Mouse (Mus musculus): Measurements from ENCODE around the gene Traip. TPM values are rescaled to one million over a fixed set of nuclear protein-coding genes. Genes with fewer than 3 reads are reported as not detected.

Traip gene
- total RNA-seq, 2 experiments from 2014 or later: 9.5 to 10.9 TPM

DNA sequence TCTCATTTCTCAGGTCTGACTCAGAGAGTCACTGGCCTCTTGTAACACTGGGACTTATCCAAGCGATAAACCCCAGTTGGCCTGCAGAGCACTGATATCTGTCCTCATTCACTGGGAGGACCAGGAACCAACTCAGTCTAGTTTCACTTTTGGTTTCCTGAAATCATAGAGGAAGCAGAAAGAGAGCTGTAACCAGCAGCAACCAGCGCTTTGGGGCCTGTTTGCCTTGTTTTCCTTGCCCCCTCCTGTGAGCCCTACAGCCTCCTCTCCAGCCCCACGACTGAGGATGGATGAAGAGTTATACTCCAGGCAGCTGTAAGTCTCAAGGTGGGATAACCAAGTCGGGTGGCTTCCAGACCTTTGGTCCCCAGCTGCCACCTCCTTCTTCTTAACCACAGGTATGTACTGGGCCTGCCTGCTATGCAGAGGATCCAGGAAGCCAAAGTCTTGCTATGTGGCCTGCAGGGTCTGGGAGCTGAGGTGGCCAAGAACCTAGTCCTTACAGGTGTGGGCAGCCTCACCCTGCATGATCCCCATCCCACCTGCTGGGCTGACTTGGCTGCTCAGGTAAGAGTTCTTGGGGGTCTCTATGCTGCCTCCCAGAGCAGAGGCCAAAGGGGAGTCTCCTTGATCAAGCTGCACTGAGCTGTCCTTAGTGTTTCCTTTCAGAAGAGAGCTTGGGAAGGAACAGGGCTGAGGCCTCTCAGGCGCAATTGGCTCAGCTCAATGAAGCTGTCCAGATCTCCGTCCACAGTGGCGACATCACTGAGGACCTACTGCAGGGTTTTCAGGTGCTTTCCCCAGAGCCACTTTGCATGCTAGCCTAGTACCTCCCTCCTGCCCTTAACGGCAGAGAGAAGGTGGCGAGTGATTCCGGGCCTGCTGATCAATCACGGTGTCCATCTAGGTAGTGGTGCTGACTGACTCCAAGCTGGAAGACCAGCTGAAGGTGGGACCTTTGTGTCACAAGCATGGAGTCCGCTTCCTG, 25.8 kb downstream of the Traip start, which contains the start of gene Uba7:
Gene Uba7, plus strand, starts transcription at position 107 of the 988 bp plus-strand sequence.
- Histone ChIP-seq H3K27ac (peak within 1 kb of the TSS; percentile 59; the same call in 1 of the 2 replicates), H3K4me3 (peak within 1 kb of the TSS; percentile 21)
- DNase-seq (ENCODE audit: extremely low spot score in 1 of 2, low spot score in 2 of 2): no peak
- TF ChIP-seq CTCF (IDR thresholded peaks at IDR 0.05): no peak
- intact Hi-C loops (cut with DNase I): no loop called here

DNA sequence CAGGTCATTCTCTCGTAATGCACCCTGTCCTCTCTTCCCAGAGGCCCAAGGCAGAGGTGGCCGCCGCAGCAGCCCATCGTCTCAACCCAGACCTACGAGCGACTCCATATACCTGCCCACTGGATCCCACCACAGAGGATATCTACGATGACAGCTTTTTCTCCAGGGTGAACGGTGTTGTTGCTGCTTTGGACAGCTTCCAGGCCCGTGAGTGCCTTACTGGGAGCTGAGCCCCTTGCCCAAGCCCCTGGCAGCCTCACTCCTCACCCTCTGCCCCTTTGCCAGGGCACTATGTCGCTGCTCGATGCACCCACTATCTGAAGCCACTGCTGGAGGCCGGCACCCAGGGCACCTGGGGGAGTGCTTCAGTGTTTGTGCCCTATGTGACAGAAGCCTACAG, 28.9 kb downstream of the Traip start:
- no peak for DNase-seq (ENCODE audit: extremely low spot score in 1 of 2, low spot score in 2 of 2)
- intact Hi-C loops (cut with DNase I): no loop called here
- Histone ChIP-seq H3K4me3 (no peak overlapping the region), H3K27ac (no peak overlapping the region)
- no peak for TF ChIP-seq CTCF (IDR thresholded peaks at IDR 0.05)

DNA sequence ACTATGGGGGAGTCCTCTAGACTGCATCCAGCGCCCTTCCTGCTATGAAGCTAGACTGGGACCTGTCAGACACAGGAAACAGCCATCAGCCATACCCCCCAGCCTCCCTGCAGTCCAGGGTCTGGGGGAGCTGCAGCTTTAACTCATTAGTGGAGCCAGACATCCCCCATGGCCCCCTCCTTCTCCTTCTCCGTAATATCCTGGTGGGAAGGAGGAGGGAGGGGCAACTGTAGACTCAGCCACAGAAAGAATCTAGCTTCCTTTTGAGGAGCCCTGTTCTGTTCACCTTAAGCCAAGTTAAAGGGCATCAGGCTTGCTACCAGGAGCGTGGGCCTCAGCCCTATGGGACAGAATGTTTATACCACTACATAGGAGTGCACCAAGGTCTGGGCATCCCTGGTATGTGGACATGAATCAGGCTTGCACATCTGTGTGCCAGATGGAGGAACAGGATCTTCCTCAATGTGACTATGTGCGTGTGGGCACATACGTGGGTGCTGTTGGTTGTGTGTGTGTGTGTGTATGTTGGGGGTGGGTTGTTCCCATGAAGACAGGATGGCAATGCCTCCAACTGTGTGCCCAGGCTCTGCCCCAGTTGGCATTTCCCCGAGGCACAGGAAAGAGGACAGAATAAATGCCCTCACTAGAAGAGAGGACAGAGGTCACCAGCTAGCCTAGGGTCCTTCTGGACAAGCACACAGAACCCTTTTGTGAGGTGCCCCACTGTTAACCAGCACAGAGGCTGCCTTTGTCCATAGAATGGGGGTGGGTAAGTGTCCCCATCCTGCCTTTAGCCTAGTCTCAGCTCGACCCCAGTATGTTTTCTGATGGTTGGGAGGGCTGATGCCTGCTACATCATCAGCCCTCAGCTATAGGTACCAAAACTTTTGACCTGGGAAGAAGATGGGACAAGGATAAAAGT, 32.0 kb downstream of the Traip start:
- peak overlapping the region; percentile 83 for H3K27ac ChIP-seq
- H3K4me3 ChIP-seq: no peak overlapping the region
- intact Hi-C loops (cut with DNase I): no loop called here
- TF ChIP-seq CTCF (IDR thresholded peaks at IDR 0.05): no peak
- no peak for DNase-seq (ENCODE audit: extremely low spot score in 1 of 2, low spot score in 2 of 2)

DNA sequence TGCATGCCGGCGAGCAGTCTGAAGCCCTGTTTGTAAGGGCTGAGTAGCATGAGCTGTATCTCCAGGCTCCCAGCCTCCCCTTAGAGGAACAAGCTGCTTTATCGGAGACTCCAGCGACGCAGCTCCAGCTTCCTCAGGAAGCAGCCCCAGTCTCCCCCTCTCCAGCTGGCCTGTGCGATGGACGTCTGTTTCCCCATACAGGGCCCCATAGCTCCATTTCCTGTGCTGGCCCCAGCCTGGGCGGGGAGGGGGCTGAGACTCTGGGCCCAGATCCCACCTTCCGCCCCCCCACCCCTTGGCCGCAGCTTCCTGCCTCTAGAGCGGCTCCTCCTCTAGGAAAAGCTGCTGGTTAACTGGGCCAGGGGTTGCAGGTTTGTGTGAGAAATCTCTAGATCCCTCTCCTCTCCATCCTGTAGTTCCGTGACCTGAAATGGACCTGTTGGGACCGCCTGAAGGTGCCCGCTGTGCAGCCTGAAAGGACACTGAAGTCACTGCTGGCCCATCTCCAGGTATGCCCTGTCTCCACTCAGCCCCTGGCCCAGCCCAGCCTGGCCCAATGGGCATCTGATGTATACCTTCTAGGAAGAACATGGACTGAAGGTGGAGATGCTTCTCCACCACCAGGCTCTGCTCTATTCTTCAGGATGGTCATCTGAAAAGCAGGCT, 32.9 kb downstream of the Traip start, which contains the start of gene Gm20661:
Gene Gm20661, plus strand, starts transcription at position 378 of the 666 bp plus-strand sequence.
- H3K4me3 ChIP-seq: 0 out of 2 replicates have a peak within 1 kb of the TSS, but pooled peaks have one; percentile 9
- DNase-seq (ENCODE audit: extremely low spot score in 1 of 2, low spot score in 2 of 2): no peak
- TF ChIP-seq CTCF (IDR thresholded peaks at IDR 0.05): no peak
- intact Hi-C loops (cut with DNase I): no loop called here
- H3K27ac ChIP-seq: peak within 1 kb of the TSS; percentile 87

DNA sequence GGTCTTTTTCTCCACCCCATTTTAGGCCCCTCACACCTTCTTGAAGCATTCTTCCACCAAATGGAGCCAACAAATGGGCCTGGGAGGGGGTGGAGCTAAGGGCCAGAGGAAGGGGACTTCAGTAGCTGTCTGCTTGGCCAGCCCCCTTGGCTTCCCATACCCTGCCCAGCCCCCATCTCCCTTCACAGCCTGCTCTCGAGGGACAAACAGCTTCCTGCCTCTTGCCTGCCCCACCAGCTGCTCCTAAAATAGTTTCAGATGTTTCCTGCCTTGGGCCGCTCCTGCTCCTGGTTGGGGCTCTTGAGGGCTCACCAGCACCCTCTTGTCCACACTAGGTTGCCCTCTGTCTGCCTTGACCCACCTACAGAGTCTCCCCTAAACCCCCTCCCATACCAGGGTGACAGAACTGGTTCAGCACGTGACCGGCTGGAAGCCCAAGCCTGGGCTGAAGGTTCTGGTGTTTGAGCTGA, 33.5 kb downstream of the Traip start:
- TF ChIP-seq CTCF (IDR thresholded peaks at IDR 0.05): no peak
- intact Hi-C loops (cut with DNase I): no loop called here
- DNase-seq (ENCODE audit: extremely low spot score in 1 of 2, low spot score in 2 of 2): no peak
- peak overlapping the region; percentile 87 for H3K27ac ChIP-seq
- no peak overlapping the region for H3K4me3 ChIP-seq

DNA sequence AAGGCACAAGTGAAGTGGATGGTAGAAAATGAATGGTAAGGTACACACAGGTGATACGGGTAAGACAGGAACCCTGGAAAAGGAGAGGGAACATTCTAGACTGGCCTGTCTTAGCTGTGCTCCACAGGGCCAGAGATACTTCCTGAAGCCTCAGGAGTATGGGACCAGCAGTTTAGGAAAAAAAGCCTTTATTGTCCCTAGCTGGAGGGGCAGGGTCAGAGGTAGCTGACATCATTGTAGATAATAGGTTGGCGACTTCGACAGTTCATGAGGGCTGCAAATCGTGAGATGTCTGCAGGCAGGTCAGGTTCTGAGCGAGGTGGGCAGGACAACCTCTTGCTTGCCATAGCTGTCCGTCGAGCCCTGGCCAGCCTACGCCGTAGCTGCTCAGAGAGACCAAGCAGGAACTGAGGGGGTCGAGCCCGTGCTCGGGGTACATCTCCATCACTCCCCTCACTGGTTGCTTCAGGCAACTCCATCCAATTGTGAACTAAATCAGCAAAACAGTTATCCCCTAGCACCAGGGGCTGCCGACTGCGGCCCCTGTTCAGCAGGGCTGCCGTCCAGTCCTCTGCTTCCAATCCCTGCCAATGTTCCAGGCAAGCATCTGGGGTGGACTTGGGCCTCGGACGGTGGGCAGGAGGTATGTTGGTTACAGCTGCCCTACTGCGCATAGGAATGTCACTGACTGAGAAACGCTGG, 34.3 kb downstream of the Traip start:
- no peak for DNase-seq (ENCODE audit: extremely low spot score in 1 of 2, low spot score in 2 of 2)
- Histone ChIP-seq H3K27ac (peak overlapping the region; percentile 87), H3K4me3 (peak overlapping the region; percentile 59)
- no peak for TF ChIP-seq CTCF (IDR thresholded peaks at IDR 0.05)
- intact Hi-C loops (cut with DNase I): no loop called here

DNA sequence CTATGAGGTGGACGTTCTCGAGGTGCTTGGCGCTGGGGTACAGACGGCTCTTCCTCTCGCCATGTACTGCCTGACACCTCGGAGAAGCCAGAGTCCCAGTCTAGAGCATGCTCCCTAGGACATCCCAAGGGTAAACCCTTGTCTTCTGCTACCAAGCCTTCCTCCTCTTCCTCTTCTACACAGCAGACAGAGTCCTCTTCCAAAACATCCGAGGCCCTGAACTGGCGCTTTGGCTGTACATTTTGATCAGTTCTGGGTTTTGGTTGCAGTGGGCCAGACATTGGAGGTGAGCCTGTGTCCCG, 34.8 kb downstream of the Traip start:
- H3K27ac ChIP-seq: peak overlapping the region; percentile 87
- peak overlapping the region; percentile 59 for H3K4me3 ChIP-seq
- TF ChIP-seq CTCF (IDR thresholded peaks at IDR 0.05): no peak
- intact Hi-C loops (cut with DNase I): no loop called here
- no peak for DNase-seq (ENCODE audit: extremely low spot score in 1 of 2, low spot score in 2 of 2)

DNA sequence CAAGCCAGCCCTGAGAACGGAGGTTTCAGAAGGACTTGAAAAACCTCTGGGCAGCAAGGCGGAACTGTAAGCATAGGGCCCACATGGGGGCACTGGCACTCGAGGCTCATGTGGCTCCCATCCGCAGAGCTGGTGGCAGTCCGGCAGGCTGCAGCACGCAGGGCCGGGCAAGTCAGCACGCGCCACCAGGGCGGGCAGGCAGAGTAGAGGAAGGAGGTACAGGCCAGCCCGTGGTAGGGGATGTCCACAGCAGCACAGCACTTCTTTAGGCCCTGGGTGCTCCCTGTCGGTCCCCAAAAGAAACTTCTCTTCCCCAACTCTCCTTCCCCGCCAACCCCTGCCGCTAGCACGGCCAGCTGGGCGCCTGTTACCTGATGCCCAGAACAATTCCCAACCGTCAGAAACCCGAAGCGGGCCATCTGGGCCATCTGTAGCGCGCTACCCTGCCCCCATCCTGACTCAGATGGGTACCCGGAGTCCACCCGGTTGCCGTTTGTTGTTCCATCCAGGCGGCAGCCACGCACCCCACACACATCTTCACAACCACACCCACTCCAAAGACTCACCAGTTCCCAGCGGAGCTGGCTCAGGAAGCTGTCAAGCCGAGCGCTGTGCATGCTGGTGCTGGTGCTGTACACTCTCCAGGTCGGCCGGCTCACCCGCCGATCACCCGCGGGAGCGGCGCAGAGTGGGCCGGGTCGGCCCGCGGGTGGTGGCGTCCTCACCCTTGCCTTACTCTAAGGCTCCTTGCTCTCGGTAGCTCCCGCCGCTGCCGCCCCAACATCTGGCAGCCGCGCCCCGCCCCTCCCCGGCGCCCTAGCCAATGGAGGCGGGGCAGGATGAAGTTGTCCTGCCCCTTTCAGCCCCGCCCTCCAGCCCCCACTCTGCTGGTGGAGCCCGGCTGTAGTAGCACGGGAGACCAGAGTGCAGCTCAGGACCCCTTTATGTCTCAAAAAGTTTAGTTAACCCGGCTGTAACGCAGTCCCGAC, 35.5 kb downstream of the Traip start, which contains the start of gene Inka1:
Gene Inka1, minus strand, starts transcription at position 749 of the 989 bp plus-strand sequence.
- H3K4me3 ChIP-seq: peak within 1 kb of the TSS; percentile 59
- peak within 1 kb of the TSS; percentile 87 for H3K27ac ChIP-seq
- DNase-seq (ENCODE audit: extremely low spot score in 1 of 2, low spot score in 2 of 2): peak; percentile 75 to 77
- intact Hi-C loops (cut with DNase I): loop anchor here (1.0 kb wide), 2 partner anchors 22 to 81 kb away; no protein-coding TSS in a partner anchor
- TF ChIP-seq CTCF (IDR thresholded peaks at IDR 0.05): no peak; the same call in none of the 2 replicates

DNA sequence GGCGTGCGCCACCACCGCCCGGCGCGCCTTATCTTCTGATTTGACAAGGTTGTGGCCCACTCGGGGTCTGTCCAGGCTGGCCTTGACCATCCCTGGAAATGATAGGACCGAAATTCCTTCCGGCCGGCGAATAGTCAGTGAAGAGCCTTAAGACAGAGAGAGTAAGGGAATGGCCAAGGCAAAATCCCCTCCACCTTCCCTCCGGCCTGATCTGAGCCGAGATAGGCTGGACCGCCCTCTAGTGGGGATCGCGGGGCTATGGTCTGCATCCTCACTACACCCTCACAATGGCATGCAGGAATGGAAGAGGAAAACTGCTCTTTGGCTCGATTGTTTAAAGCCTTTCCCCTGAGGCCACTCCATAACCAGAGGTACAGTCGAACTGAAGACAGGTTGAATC, 36.4 kb downstream of the Traip start:
- Histone ChIP-seq H3K27ac (no peak overlapping the region), H3K4me3 (peak overlapping the region; percentile 59)
- DNase-seq (ENCODE audit: extremely low spot score in 1 of 2, low spot score in 2 of 2): peak; percentile 64 to 81
- intact Hi-C loops (cut with DNase I): loop anchor here (1.0 kb wide), 2 partner anchors 23 to 82 kb away; no protein-coding TSS in a partner anchor
- TF ChIP-seq CTCF (IDR thresholded peaks at IDR 0.05): peak; percentile 87

All from left cerebral cortex, adult 2 months (tissue).